Mouse (Mus musculus) bone marrow, adult 2 months (tissue): ENCODE measurements around the gene Zfpm1. TPM values are rescaled to one million over a fixed set of nuclear protein-coding genes. Genes with fewer than 3 reads are reported as not detected.

Experiments
- H3K27ac ChIP-seq: fragments of 200-500 bp; 2 replicates; pipeline ENCODE4 v1.5.1; 2012; ENCODE audit warnings: low read depth, mild to moderate bottlenecking, control low read depth, inconsistent platforms, low read length; ENCODE audit not compliant: control insufficient read depth, poor library complexity, insufficient read depth
- H3K4me1 ChIP-seq: fragments of 200-500 bp; 2 replicates; pipeline ENCODE4 v1.6.1; 2011; ENCODE audit warnings: low read length; ENCODE audit not compliant: control insufficient read depth, insufficient read depth
- H3K4me3 ChIP-seq: fragments of 200-500 bp; replicated peaks from 2 replicates; pipeline ENCODE3; 2011; ENCODE audit warnings: mild to moderate bottlenecking, low read depth, low read length, control low read depth; ENCODE audit not compliant: control insufficient read depth
- CTCF ChIP-seq: fragments of 200-500 bp; IDR thresholded peaks from 2 replicates; pipeline ENCODE4 v1.5.1; 2011; ENCODE audit warnings: low read length, control low read depth; ENCODE audit not compliant: control insufficient read depth, insufficient read depth
- POLR2A ChIP-seq: fragments of 200-500 bp; IDR thresholded peaks from 2 replicates; pipeline ENCODE4 v1.6.1; 2011; ENCODE audit warnings: low read depth, mild to moderate bottlenecking, control low read depth, low read length, borderline replicate concordance; ENCODE audit not compliant: control insufficient read depth
- WGBS: fragments of 180-500 bp; shearing (Covaris S2); methylation state at CpG from one replicate; pipeline ENCODE4 v1.1.7; 2018; 5-methylcytosine and 5-hydroxymethylcytosine counted together
- polyA plus RNA-seq: library from polyadenylated mRNA; stranded (reverse); fragments of >200 nt; gene quantifications from 2 replicates; pipeline ENCODE4 v1.2.4, GENCODE M21; 2011; ENCODE audit warnings: low replicate concordance; ENCODE audit not compliant: missing spikeins, insufficient read depth, insufficient read length

Gene Zfpm1
- polyA plus RNA-seq, 1 experiment: 324 TPM

- Histone ChIP-seq H3K4me1 (no peaks in the 10 kb centered on the region), H3K27ac (no peak overlapping the region), H3K4me3 (no peak overlapping the region)
- TF ChIP-seq CTCF (no peak), POLR2A (no peak)
- WGBS: 27% methylated on average over 12 of the region's 12 CpGs
Measured at GRCm38 (mm10) chr8:122246257-122247211, 35.4 kb upstream of the Zfpm1 start.

GRCm38 (mm10) chr8:122251739-122252138 is 30.2 kb upstream of the Zfpm1 start:
- no peak for TF ChIP-seq POLR2A
- TF ChIP-seq CTCF: no peak
- Histone ChIP-seq H3K4me3 (no peak overlapping the region), H3K4me1 (no peaks in the 10 kb centered on the region), H3K27ac (no peak overlapping the region)
- WGBS: 81% methylated on average over 1 of the region's 1 CpGs

GRCm38 (mm10) chr8:122252366-122252765 is 29.6 kb upstream of the Zfpm1 start:
- 47% methylated on average over 5 of the region's 5 CpGs for WGBS
- H3K27ac ChIP-seq: no peak overlapping the region
- no peak overlapping the region for H3K4me3 ChIP-seq
- H3K4me1 ChIP-seq: no peaks in the 10 kb centered on the region
- TF ChIP-seq CTCF (no peak), POLR2A (no peak)

GRCm38 (mm10) chr8:122259351-122259750 is 22.6 kb upstream of the Zfpm1 start:
- TF ChIP-seq CTCF (peak; percentile 98), POLR2A (no peak)
- 90% methylated on average over 2 of the region's 2 CpGs for WGBS
- no peak overlapping the region for H3K4me3 ChIP-seq
- H3K4me1 ChIP-seq: no peaks in the 10 kb centered on the region; the same call in 1 of the 2 replicates
- H3K27ac ChIP-seq: no peak overlapping the region

- Histone ChIP-seq H3K4me1 (no peaks in the 10 kb centered on the region; the same call in 1 of the 2 replicates), H3K4me3 (no peak overlapping the region), H3K27ac (no peak overlapping the region)
- 78% methylated on average over 9 of the region's 9 CpGs for WGBS
- TF ChIP-seq CTCF: no peak
- no peak for TF ChIP-seq POLR2A
Measured at GRCm38 (mm10) chr8:122260755-122261154, 21.2 kb upstream of the Zfpm1 start.

GRCm38 (mm10) chr8:122262835-122263234 is 19.1 kb upstream of the Zfpm1 start:
- H3K27ac ChIP-seq: no peak overlapping the region
- no peak overlapping the region for H3K4me3 ChIP-seq
- WGBS: 67% methylated on average over 16 of the region's 16 CpGs
- no peak for TF ChIP-seq CTCF
- TF ChIP-seq POLR2A: no peak
- H3K4me1 ChIP-seq: no peaks in the 10 kb centered on the region; the same call in none of the 2 replicates

GRCm38 (mm10) chr8:122264243-122264642 is 17.7 kb upstream of the Zfpm1 start:
- 7% methylated on average over 9 of the region's 9 CpGs for WGBS
- TF ChIP-seq POLR2A: no peak
- TF ChIP-seq CTCF: no peak
- H3K4me1 ChIP-seq: no peaks in the 10 kb centered on the region; the same call in none of the 2 replicates
- no peak overlapping the region for H3K27ac ChIP-seq
- no peak overlapping the region for H3K4me3 ChIP-seq

GRCm38 (mm10) chr8:122265522-122265921 is 16.4 kb upstream of the Zfpm1 start:
- no peak overlapping the region for H3K4me3 ChIP-seq
- TF ChIP-seq CTCF: no peak
- WGBS: 85% methylated on average over 8 of the region's 8 CpGs
- H3K4me1 ChIP-seq: no peaks in the 10 kb centered on the region; the same call in none of the 2 replicates
- H3K27ac ChIP-seq: no peak overlapping the region
